In genomic region chr2:39148075-39148474, GRCm38 (mm10) we compare ENCODE assay signal across 23 mouse cellular contexts. TPM values are rescaled to one million over a fixed set of nuclear protein-coding genes. Genes with fewer than 3 reads are reported as not detected.
DNase-seq lines count a peak whose midpoint lies in the region; ATAC-seq and TF ChIP-seq lines count a peak whose summit lies in the region.
"Had no signal": no experiment of that assay in that cellular context is flagged by ENCODE, and none has a peak within 500 bp of the region (broad histone marks: within the 10 kb centered on the region; RNA-seq: fewer than 3 reads in every experiment).

No protein-coding gene starts in this region.

- intact Hi-C loops in left cerebral cortex, postnatal 36 days (cut with DNase I) = no loop called here
- intact Hi-C loops in gastrocnemius, postnatal 36 days (cut with DNase I) = no loop called here

- H3K27ac ChIP-seq in liver, embryonic 15.5 days (replicated peaks) = no peak overlapping the region
- H3K27ac ChIP-seq: hindbrain, embryonic 12.5 days; left cerebral cortex, adult 2 months; limb, embryonic 10.5 days; midbrain, embryonic 13.5 days; neural tube, embryonic 12.5 days; stomach, embryonic 15.5 days had no signal

- no peaks in the 10 kb centered on the region for H3K36me3 ChIP-seq in G1E (replicated peaks)
- no peaks in the 10 kb centered on the region for H3K36me3 ChIP-seq in liver, embryonic 15.5 days (replicated peaks)
- no peaks in the 10 kb centered on the region for H3K36me3 ChIP-seq in splenic B cell, adult 2 months (ENCODE audit: control insufficient read depth, insufficient read depth, low read length, poor library complexity, severe bottlenecking)
- H3K36me3 ChIP-seq: hindbrain, embryonic 12.5 days; neural tube, embryonic 12.5 days; stomach, embryonic 15.5 days had no signal

- WGBS in liver, embryonic 15.5 days (ENCODE audit: insufficient replicate concordance) = 6% methylated on average over 2 of the region's 2 CpGs

- no peak overlapping the region for H3K4me3 ChIP-seq in G1E (ENCODE audit: low read depth, low read length)
- no peak overlapping the region for H3K4me3 ChIP-seq in liver, embryonic 15.5 days (replicated peaks)
- H3K4me3 ChIP-seq: hindbrain, embryonic 12.5 days; left cerebral cortex, adult 2 months; limb, embryonic 10.5 days; midbrain, embryonic 13.5 days; neural tube, embryonic 12.5 days; stomach, embryonic 15.5 days had no signal

- peak; percentile 81 for ATAC-seq in G1E (ENCODE audit: extremely low read depth, insufficient number of reproducible peaks, low FRiP score, poor library complexity, severe bottlenecking)
- ATAC-seq in erythroid progenitor cell, adult 5-6 weeks (replicated peaks; ENCODE audit: low FRiP score, poor library complexity, severe bottlenecking) = peak; percentile 57; the same call in 1 of the 2 replicates
- peak; percentile 28; the same call in 1 of the 2 replicates for ATAC-seq in liver, embryonic 15.5 days (ENCODE audit: insufficient read depth)
- ATAC-seq: forebrain, embryonic 14.5 days; inflammation-experienced regulatory T-cells, adult 6 months; midbrain, embryonic 13.5 days had no signal

- no peaks in the 10 kb centered on the region for H3K27me3 ChIP-seq in G1E (ENCODE audit: insufficient read depth, low read length)
- no peaks in the 10 kb centered on the region for H3K27me3 ChIP-seq in liver, embryonic 15.5 days
- H3K27me3 ChIP-seq in splenic B cell, adult 2 months (ENCODE audit: control insufficient read depth, insufficient read depth, low read length, poor library complexity, severe bottlenecking) = no peaks in the 10 kb centered on the region
- H3K27me3 ChIP-seq: hindbrain, embryonic 12.5 days; midbrain, embryonic 13.5 days; neural tube, embryonic 12.5 days; stomach, embryonic 15.5 days had no signal

- H3K4me2 ChIP-seq in liver, embryonic 15.5 days = no peak overlapping the region
- H3K4me2 ChIP-seq: hindbrain, embryonic 12.5 days; midbrain, embryonic 13.5 days; neural tube, embryonic 12.5 days; stomach, embryonic 15.5 days had no signal

- H3K9me3 ChIP-seq in G1E (replicated peaks) = no peaks in the 10 kb centered on the region
- H3K9me3 ChIP-seq in liver, embryonic 15.5 days (replicated peaks) = no peaks in the 10 kb centered on the region
- H3K9me3 ChIP-seq: hindbrain, embryonic 12.5 days; limb, embryonic 10.5 days; midbrain, embryonic 13.5 days; neural tube, embryonic 12.5 days; stomach, embryonic 15.5 days had no signal

- TF ChIP-seq CTCF in G1E (IDR thresholded peaks at IDR 0.05; ENCODE audit: low read depth, low read length) = no peak

- peaks cover 12% of the 10 kb centered on the region for H3K4me1 ChIP-seq in G1E (ENCODE audit: insufficient read depth, low read depth, low read length)
- H3K4me1 ChIP-seq in liver, embryonic 15.5 days (replicated peaks) = no peaks in the 10 kb centered on the region
- H3K4me1 ChIP-seq: hindbrain, embryonic 12.5 days; limb, embryonic 10.5 days; midbrain, embryonic 13.5 days; neural tube, embryonic 12.5 days; stomach, embryonic 15.5 days had no signal

- DNase-seq in G1E (ENCODE audit: low spot score) (peak; percentile 53), adipocyte (ENCODE audit: low spot score) (no peak)
- peak; percentile 11 for DNase-seq in splenic B cell, adult 2 months (ENCODE audit: low read depth, low spot score)
- DNase-seq in left cerebral cortex, postnatal 36 days (ENCODE audit: low spot score in 2 of 2) = no peak
- DNase-seq in gastrocnemius, postnatal 36 days = no peak
- DNase-seq: adrenal gland, postnatal 36 days; cerebellum, adult 2 months; gastrocnemius, postnatal 10 days; kidney, adult 8-10 months; kidney, postnatal 14 days; lung, adult 2 months; lung, postnatal 4 days; thymus, adult 18-20 months had no signal

- H3K9ac ChIP-seq in liver, embryonic 15.5 days = no peak overlapping the region
- H3K9ac ChIP-seq: hindbrain, embryonic 12.5 days; midbrain, embryonic 13.5 days; neural tube, embryonic 12.5 days; stomach, embryonic 15.5 days had no signal

RNA-seq across cellular contexts. Expression of gene Scai, which starts 42.5 kb away (rescaled TPM):
- total RNA-seq in G1E (2014; fragmentation: Nextera tagmentation) (28.6 and 31.7 TPM in 2 replicates), G1E (2017) (9.3 and 9.7 TPM in 2 replicates)
- 35.4 and 38.6 TPM in 2 replicates for polyA plus RNA-seq in G1E (2012)
- total RNA-seq in erythroid progenitor cell, adult 5-6 weeks (2015; ENCODE audit: low replicate concordance) = 9.4 and 11.3 TPM in 2 replicates
- total RNA-seq in erythroid progenitor cell, adult 5-6 weeks (2017; ENCODE audit: low replicate concordance) = 5.9 and 26.4 TPM in 2 replicates
- 0.89 and 1.3 TPM in 2 replicates for polyA plus RNA-seq in liver, embryonic 15.5 days (2015; fragmentation: Nextera tagmentation; extraction: Ambion mirVana)
- 10 to 100 TPM; 59.9 to 60.5 TPM for total RNA-seq in left cerebral cortex, postnatal 36 days (2021)
- 1 to 10 TPM; 2.7 to 2.8 TPM for total RNA-seq in gastrocnemius, postnatal 36 days (2021)

Comparison
In these comparisons a context has a peak if more than half of its experiments do, and no peak if none do; other contexts are left out.
1. ATAC-seq: peak in every context shown above with its lines; median percentile 81 in G1E; 57 in erythroid progenitor cell, adult 5-6 weeks; 28 in liver, embryonic 15.5 days.
2. DNase-seq: peak in G1E (single experiment) and splenic B cell, adult 2 months (single experiment); none in left cerebral cortex, postnatal 36 days (0 of 2), adipocyte (single experiment) and gastrocnemius, postnatal 36 days (0 of 2).